Mouse (Mus musculus) cerebellum, adult 2 months (tissue): ENCODE results near the gene Mst1r.

Experiments used
- CTCF ChIP-seq: fragments of 200-500 bp; IDR thresholded peaks from 2 replicates; pipeline ENCODE4 v1.5.1; 2011; ENCODE audit warnings: low read depth, mild to moderate bottlenecking, control low read depth, low read length, moderate library complexity, borderline replicate concordance; ENCODE audit not compliant: insufficient read depth
- POLR2A ChIP-seq: fragments of 200-500 bp; IDR thresholded peaks from 2 replicates; pipeline ENCODE4 v1.6.1; 2011; ENCODE audit warnings: low read length, control low read depth, borderline replicate concordance; ENCODE audit not compliant: insufficient read depth

DNA sequence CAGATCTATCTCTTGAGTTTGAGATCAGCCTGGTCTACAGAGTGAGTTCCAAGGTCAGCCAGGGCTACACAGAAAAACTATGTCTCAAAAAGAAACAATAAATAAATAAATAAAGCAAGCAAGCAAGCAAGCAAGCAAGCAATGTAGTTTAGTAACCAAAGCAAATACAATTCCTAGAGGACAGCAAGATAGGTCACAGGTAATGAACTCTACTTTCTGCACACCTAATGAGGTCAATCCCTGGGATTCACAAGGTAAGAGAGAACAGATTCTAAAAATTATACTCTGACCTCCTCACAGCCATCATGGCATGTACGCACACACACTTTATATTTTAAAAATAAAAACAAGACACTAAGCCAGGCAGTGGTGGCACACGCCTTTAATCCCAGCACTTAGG lies 40.6 kb upstream of the Mst1r start:
- TF ChIP-seq CTCF (no peak), POLR2A (no peak)
